Mouse (Mus musculus): Measurements from ENCODE around the gene Mrpl18. TPM values are rescaled to one million over a fixed set of nuclear protein-coding genes. Genes with fewer than 3 reads are reported as not detected.

The Mrpl18 gene
- polyA plus RNA-seq, 1 experiment = 135 TPM

- no peak overlapping the region for H3K27ac ChIP-seq (replicated peaks; ENCODE audit: low read depth, low read length)
- peaks cover 13% of the 10 kb centered on the region for H3K4me1 ChIP-seq (ENCODE audit: control insufficient read depth, insufficient read depth, insufficient read length, low read length)
- H3K4me3 ChIP-seq (ENCODE audit: insufficient read depth, low read depth, low read length) = no peak overlapping the region
These were observed 24.1 kb downstream of the Mrpl18 start for GRCm38 (mm10) chr17:12892033-12892432.

DNA sequence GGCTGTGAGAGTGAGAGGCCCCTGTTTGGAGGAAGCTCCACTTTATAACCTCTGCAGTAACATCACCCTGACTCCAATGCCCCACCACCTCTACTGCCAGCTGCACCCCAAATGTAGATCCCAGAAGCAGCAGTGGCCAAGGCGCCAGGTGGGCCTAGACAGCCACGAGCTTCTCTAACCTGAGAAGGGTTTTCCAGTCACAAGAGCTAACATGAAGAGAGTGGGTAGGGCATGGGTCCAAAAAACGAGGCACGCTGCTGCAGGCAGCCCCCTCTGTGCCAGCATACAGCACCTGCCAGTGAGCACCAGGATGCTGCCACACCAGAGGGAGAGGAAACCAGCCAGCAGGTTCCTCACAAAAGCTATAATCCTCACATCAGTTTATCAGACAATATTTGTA is 25.1 kb downstream of the Mrpl18 start:
- no peak overlapping the region for H3K27ac ChIP-seq (replicated peaks; ENCODE audit: low read depth, low read length)
- H3K4me3 ChIP-seq (ENCODE audit: insufficient read depth, low read depth, low read length) = no peak overlapping the region
- H3K4me1 ChIP-seq (ENCODE audit: control insufficient read depth, insufficient read depth, insufficient read length, low read length) = peaks cover 13% of the 10 kb centered on the region

DNA sequence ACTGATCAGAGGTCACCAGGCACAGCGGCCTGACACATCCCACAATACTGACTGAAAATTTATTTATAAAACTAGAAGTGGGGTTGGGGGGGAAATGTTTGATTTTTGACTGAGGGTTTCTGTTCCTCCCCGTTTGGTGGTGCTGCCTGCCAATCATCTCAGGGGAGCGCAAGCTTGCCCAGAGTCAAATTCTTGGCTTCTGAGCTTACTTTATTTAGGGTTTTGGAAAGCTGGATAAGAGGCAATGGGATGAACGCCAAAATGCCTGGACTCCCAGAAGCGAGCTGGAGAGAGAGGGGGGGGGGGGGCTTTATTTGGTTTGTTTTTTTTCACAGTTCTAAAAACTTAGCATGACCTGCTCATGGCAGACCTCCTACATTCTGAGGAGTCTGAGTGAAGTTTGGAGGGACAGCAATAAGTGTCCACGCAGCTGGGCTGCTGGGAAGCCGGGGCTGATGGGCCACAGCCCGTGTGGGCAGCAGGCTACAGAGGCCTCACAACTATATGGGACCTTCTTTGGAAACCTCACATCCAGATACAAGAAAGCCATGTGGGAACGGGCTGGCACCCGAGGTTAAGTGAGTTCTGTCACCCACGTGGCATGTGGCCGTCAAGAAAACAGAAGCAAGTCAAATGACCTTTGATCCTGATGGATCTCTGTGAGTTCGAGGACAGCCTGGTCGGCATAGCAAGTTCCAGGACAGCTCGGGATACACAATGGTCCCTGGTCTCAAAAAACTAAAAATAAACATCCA is 28.9 kb downstream of the Mrpl18 start:
- H3K4me3 ChIP-seq (ENCODE audit: insufficient read depth, low read depth, low read length) = no peak overlapping the region
- H3K27ac ChIP-seq (replicated peaks; ENCODE audit: low read depth, low read length) = peak overlapping the region; percentile 79
- peaks cover 6% of the 10 kb centered on the region; the same call in 1 of the 2 replicates for H3K4me1 ChIP-seq (ENCODE audit: control insufficient read depth, insufficient read depth, insufficient read length, low read length)

DNA sequence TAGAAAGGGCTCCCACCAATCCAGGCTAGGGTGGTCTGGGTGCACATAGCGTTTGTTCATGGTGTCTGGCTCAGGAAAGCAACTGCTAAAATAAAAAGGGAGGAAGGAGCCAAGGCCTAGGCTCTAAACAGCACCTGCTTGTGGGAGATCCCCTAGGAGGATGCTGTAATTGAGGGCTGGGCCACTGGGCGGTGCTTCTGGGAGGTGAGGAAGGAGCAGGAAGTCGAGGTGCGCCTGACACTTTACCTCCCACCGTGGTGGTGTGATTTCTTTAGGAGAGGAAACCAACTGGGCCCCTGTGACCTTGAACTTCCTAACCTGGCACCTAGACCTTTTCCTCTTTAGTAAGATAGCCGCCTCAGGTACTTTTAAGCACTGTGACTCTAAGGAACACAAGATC is 29.5 kb downstream of the Mrpl18 start:
- Histone ChIP-seq H3K4me3 (ENCODE audit: insufficient read depth, low read depth, low read length) (no peak overlapping the region), H3K4me1 (ENCODE audit: control insufficient read depth, insufficient read depth, insufficient read length, low read length) (peaks cover 5% of the 10 kb centered on the region; the same call in 1 of the 2 replicates), H3K27ac (replicated peaks; ENCODE audit: low read depth, low read length) (peak overlapping the region; percentile 79)

DNA sequence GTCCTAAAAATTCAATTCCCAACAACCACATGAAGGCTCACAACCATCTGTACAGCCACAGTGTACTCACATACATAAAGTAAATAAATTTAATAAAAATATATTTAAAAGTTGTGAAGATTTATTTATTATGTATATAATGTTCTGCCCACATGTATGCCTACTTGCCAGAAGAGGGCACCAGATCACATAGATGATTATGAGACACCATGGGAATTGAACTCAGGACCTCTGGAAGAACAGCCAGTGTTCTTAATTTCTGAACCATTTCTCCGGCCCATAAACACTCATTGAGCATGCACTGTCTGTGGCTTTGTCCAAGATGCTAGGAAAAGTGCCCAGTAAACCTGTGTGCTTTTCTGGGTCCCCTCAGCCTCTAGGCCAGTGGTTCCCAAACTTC is 34.9 kb downstream of the Mrpl18 start:
- no peak overlapping the region for H3K4me3 ChIP-seq (ENCODE audit: insufficient read depth, low read depth, low read length)
- H3K27ac ChIP-seq (replicated peaks; ENCODE audit: low read depth, low read length) = no peak overlapping the region
- H3K4me1 ChIP-seq (ENCODE audit: control insufficient read depth, insufficient read depth, insufficient read length, low read length) = no peaks in the 10 kb centered on the region

GRCm38 (mm10) chr17:12880178-12880577 is 36.0 kb downstream of the Mrpl18 start:
- H3K4me3 ChIP-seq (ENCODE audit: insufficient read depth, low read depth, low read length) = no peak overlapping the region
- no peak overlapping the region for H3K27ac ChIP-seq (replicated peaks; ENCODE audit: low read depth, low read length)

GRCm38 (mm10) chr17:12875734-12876133 is 40.4 kb downstream of the Mrpl18 start, which contains the start of gene Mrgprh:
Mrgprh (plus strand) TSS chr17:12876034.
- Histone ChIP-seq H3K27ac (replicated peaks; ENCODE audit: low read depth, low read length) (no peak within 1 kb of the TSS), H3K4me1 (ENCODE audit: control insufficient read depth, insufficient read depth, insufficient read length, low read length) (no peaks in the 10 kb centered on the region), H3K4me3 (ENCODE audit: insufficient read depth, low read depth, low read length) (no peak within 1 kb of the TSS)

More at GRCm38 (mm10) chr17:12880178-12880577, 36.0 kb downstream of the Mrpl18 start:
- H3K4me1 ChIP-seq (ENCODE audit: control insufficient read depth, insufficient read depth, insufficient read length, low read length) = no peaks in the 10 kb centered on the region

DNA sequence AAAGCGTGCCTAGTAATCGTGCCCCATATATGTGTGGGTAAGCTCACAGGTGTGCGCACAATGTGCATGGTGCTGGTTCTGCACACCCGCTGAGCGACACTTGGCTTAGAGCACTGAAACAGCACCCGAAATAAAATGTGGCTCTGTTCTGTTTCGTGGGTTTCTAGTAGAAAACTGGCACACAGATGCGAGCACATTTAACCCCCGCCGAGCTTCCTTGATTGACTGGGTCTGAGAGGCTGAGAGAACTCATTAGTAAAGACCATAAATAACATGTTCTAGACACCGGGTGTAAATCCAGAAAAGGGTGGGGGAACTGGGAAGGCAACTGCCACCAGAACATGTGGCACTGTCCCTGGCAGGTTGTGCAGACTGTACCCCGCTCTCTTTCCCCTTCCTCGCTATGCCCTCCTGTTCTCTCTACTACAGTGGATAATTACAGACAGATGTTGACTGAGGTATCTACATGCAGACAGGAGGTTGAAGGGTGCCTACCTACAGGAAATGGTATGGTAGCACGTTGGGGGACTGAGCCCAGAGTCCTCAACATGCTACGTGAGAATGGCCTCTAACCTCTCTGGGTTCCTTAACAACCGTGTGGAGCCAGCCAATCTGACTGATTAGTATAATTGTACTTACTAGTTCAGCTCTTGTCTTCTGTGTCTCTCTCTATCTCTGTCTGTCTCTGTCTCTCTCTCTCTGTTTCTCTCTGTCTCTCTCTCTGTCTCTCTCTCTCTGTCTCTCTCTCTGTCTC is 43.7 kb downstream of the Mrpl18 start:
- Histone ChIP-seq H3K4me1 (ENCODE audit: control insufficient read depth, insufficient read depth, insufficient read length, low read length) (no peaks in the 10 kb centered on the region), H3K4me3 (ENCODE audit: insufficient read depth, low read depth, low read length) (no peak overlapping the region), H3K27ac (replicated peaks; ENCODE audit: low read depth, low read length) (no peak overlapping the region)

DNA sequence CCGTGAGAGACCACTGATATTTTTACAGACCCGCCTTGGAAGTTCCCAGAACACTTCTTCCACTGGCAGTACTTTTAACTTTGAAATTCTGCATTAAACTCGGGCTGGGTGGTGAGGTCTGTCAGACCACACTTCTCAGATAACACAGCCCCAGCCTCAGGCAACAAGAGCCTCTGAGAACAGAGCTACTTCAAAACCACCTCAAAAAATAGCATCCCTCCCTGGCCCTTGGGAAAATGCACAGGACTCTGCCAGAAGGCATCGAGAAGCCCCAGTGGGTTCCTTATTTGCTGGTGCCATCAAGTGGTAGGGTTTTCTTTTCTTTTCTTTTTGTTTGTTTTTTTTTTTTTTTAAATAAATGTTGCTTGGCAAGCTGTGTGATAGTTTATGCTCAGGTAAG is 47.5 kb downstream of the Mrpl18 start:
- Histone ChIP-seq H3K27ac (replicated peaks; ENCODE audit: low read depth, low read length) (no peak overlapping the region), H3K4me3 (ENCODE audit: insufficient read depth, low read depth, low read length) (no peak overlapping the region), H3K4me1 (ENCODE audit: control insufficient read depth, insufficient read depth, insufficient read length, low read length) (0 out of 2 replicates have a peak, but pooled peaks cover 2% of the 10 kb centered on the region)

- H3K4me1 ChIP-seq (ENCODE audit: control insufficient read depth, insufficient read depth, insufficient read length, low read length) = 0 out of 2 replicates have a peak, but pooled peaks cover 2% of the 10 kb centered on the region
- no peak within 1 kb of the TSS for H3K4me3 ChIP-seq (ENCODE audit: insufficient read depth, low read depth, low read length)
- no peak within 1 kb of the TSS; the same call in 1 of the 2 replicates for H3K27ac ChIP-seq (replicated peaks; ENCODE audit: low read depth, low read length)
These were observed 48.1 kb downstream of the Mrpl18 start, which contains the start of gene Mas1 for GRCm38 (mm10) chr17:12868043-12868442. Mas1 (minus strand) TSS chr17:12868143.

- Histone ChIP-seq H3K4me3 (ENCODE audit: insufficient read depth, low read depth, low read length) (no peak overlapping the region), H3K27ac (replicated peaks; ENCODE audit: low read depth, low read length) (no peak overlapping the region; the same call in 1 of the 2 replicates), H3K4me1 (ENCODE audit: control insufficient read depth, insufficient read depth, insufficient read length, low read length) (0 out of 2 replicates have a peak, but pooled peaks cover 2% of the 10 kb centered on the region)
These were observed 49.3 kb downstream of the Mrpl18 start for GRCm38 (mm10) chr17:12866853-12867252.

DNA sequence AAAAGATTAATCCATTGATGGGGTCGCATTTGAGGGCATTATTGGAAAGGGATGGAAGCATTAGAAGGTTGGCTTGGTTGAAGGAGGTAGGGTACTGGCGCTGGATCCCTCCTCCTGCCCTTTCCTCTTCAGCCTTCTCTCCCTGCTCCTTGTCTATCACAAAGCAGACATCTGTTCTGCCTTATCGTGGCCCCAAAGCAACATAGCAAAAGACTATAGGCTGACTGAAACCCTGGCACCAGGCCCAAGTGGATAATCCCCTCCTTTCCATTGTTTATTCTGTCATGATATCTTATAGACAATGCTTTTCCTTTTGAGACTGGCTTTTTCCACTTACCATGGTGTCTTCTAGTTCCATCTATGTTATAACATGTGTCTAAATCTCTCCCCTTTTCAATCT is 50.7 kb downstream of the Mrpl18 start:
- Histone ChIP-seq H3K27ac (replicated peaks; ENCODE audit: low read depth, low read length) (no peak overlapping the region), H3K4me1 (ENCODE audit: control insufficient read depth, insufficient read depth, insufficient read length, low read length) (0 out of 2 replicates have a peak, but pooled peaks cover 2% of the 10 kb centered on the region), H3K4me3 (ENCODE audit: insufficient read depth, low read depth, low read length) (no peak overlapping the region)

- H3K4me3 ChIP-seq (ENCODE audit: insufficient read depth, low read depth, low read length) = no peak overlapping the region
- no peak overlapping the region for H3K27ac ChIP-seq (replicated peaks; ENCODE audit: low read depth, low read length)
- peaks cover 2% of the 10 kb centered on the region; the same call in 1 of the 2 replicates for H3K4me1 ChIP-seq (ENCODE audit: control insufficient read depth, insufficient read depth, insufficient read length, low read length)
These were observed 52.0 kb downstream of the Mrpl18 start for GRCm38 (mm10) chr17:12864111-12864510.
